Mouse (Mus musculus): ENCODE data around the gene Fgd3.

- no peak for TF ChIP-seq CTCF (IDR thresholded peaks at IDR 0.05; ENCODE audit: control insufficient read depth, insufficient read depth, insufficient replicate concordance, low read depth, low read length)
- no peak for TF ChIP-seq POLR2A (IDR thresholded peaks at IDR 0.05; ENCODE audit: control insufficient read depth, low read depth, low read length)
These were observed 2.6 kb upstream of the Fgd3 start for GRCm38 (mm10) chr13:49322739-49323138.

Data from testis, adult 2 months (tissue).